Mouse (Mus musculus): Measurements from ENCODE around the gene Cphx3. TPM values are rescaled to one million over a fixed set of nuclear protein-coding genes. Genes with fewer than 3 reads are reported as not detected.
"Not testable (repeated sequence)": the region's sequence is repeated elsewhere in the genome, so short reads cannot be mapped to it uniquely, and the experiment has no call there.

The Cphx3 gene
- polyA plus RNA-seq, 1 experiment: not detected

DNA sequence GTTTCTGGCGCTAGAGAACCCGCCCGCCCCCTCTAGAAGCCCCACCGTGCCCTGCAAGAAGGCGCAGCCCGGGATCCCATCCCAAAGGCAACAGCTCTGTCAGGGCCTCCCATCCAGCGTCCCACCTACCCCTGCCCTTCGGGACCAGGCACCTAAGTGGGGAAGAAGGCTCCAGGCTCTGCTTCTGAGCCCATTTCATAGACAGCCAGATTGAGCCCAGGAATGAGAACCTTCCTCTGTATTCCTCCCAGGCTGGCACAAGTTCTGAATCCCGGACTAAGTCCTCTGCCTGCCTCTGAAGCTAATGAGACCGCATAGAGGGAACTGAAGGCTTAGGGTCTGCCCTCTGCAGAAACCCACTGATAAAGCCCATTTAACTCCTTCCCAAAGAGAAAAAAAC lies 100.3 kb downstream of the Cphx3 start, which contains the start of gene Plac9b:
Gene Plac9b (minus strand): TSS at position 101 of the 400 bp plus-strand sequence.
- not testable (repeated sequence) for H3K4me1 ChIP-seq (ENCODE audit: control insufficient read depth, insufficient read depth, low read length); H3K4me3 ChIP-seq (ENCODE audit: control insufficient read depth, low read depth, low read length); H3K27me3 ChIP-seq (ENCODE audit: control insufficient read depth, insufficient read depth, low read length); H3K27ac ChIP-seq (ENCODE audit: control insufficient read depth, insufficient read depth, low read depth, low read length); H3K36me3 ChIP-seq (ENCODE audit: control insufficient read depth, insufficient read depth, low read length)

DNA sequence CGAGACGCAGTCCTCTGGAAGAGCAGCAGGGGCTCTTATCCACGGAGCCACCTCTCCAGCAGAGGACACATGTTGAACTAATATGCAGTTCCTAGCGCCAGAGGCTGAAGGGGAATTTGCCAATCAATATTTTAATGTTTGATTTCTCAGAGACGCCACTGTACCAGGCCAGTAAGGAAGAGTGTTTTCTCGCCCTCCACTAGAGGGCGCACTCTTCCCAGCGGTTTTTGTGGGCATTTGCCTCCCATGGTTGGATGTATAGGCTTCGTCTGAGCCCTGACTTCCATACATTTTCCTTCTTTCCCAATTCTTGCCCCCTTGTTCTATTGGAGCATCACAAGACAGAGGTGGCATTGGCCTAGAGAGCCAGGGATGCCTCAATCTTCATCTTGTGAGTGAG lies 104.5 kb downstream of the Cphx3 start:
- not testable (repeated sequence) for H3K27me3 ChIP-seq (ENCODE audit: control insufficient read depth, insufficient read depth, low read length); H3K4me3 ChIP-seq (ENCODE audit: control insufficient read depth, low read depth, low read length); H3K36me3 ChIP-seq (ENCODE audit: control insufficient read depth, insufficient read depth, low read length); H3K27ac ChIP-seq (ENCODE audit: control insufficient read depth, insufficient read depth, low read depth, low read length); H3K4me1 ChIP-seq (ENCODE audit: control insufficient read depth, insufficient read depth, low read length)

- not testable (repeated sequence) for H3K36me3 ChIP-seq (ENCODE audit: control insufficient read depth, insufficient read depth, low read length); H3K4me3 ChIP-seq (ENCODE audit: control insufficient read depth, low read depth, low read length); H3K27me3 ChIP-seq (ENCODE audit: control insufficient read depth, insufficient read depth, low read length); H3K4me1 ChIP-seq (ENCODE audit: control insufficient read depth, insufficient read depth, low read length); H3K27ac ChIP-seq (ENCODE audit: control insufficient read depth, insufficient read depth, low read depth, low read length)
Observed at GRCm38 (mm10) chr14:26188361-26188760, 106.3 kb downstream of the Cphx3 start.

DNA sequence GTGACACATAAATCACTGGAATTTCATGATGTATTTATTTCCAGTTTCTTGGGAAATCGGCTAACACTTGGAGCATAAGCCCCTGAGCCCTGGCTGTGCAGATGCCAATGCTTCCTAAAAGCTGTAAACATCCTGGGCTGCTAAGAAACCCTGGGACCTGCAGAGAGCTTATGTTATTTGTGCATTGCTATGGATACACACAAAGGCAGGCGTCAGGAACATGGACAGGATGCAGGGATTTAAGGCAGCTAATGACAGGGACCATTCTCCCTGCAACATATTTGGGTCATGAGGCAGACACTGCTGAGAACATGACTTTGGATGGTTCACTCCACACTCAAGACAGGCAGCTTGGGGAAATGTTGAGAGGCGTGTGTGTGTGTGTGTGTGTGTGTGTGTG lies 115.8 kb downstream of the Cphx3 start:
- H3K4me3 ChIP-seq (ENCODE audit: control insufficient read depth, low read depth, low read length); H3K27me3 ChIP-seq (ENCODE audit: control insufficient read depth, insufficient read depth, low read length); H3K4me1 ChIP-seq (ENCODE audit: control insufficient read depth, insufficient read depth, low read length); H3K36me3 ChIP-seq (ENCODE audit: control insufficient read depth, insufficient read depth, low read length); H3K27ac ChIP-seq (ENCODE audit: control insufficient read depth, insufficient read depth, low read depth, low read length): not testable (repeated sequence)

DNA sequence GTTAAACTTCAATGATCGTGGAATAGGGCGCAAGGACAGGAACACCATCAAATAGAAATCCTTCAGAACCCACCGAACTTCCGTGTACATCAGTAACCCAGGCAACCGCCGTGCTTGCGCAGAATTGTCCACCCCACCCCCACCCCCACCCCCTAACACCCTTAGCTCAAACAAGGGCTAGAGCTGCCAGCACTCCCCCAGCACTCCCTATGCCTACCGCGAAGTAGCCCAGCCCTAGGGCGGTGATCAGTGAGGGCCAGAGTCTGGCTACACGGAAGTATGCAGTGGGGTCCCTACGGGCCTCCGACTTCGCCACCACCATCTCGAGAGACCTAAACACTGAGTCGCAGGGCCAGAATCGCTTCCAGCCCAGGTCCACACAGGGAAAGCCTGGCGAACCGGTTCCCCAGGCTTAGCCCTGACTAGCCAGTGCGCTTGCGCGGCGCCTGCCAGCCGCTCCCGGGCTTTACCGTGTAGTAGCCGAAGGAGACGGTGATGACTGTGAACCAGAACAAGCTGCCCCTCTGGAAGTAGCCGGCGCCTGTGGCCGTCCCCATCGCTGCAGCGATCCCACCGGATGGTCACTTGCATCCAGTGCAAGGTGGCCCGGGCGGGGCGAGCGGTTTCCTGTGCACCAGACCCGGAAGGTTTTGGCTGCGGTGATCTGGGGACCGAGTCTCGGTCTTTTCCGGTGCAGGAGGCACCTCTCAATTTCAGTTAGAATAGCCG lies 124.3 kb downstream of the Cphx3 start:
- H3K4me3 ChIP-seq (ENCODE audit: control insufficient read depth, low read depth, low read length); H3K27me3 ChIP-seq (ENCODE audit: control insufficient read depth, insufficient read depth, low read length); H3K36me3 ChIP-seq (ENCODE audit: control insufficient read depth, insufficient read depth, low read length); H3K4me1 ChIP-seq (ENCODE audit: control insufficient read depth, insufficient read depth, low read length); H3K27ac ChIP-seq (ENCODE audit: control insufficient read depth, insufficient read depth, low read depth, low read length): not testable (repeated sequence)

GRCm38 (mm10) chr14:26206926-26207247 lies 124.8 kb downstream of the Cphx3 start, which contains the start of gene Tmem254b:
Tmem254b (minus strand) TSS chr14:26207041.
- H3K27ac ChIP-seq (ENCODE audit: control insufficient read depth, insufficient read depth, low read depth, low read length); H3K4me3 ChIP-seq (ENCODE audit: control insufficient read depth, low read depth, low read length); H3K4me1 ChIP-seq (ENCODE audit: control insufficient read depth, insufficient read depth, low read length); H3K36me3 ChIP-seq (ENCODE audit: control insufficient read depth, insufficient read depth, low read length); H3K27me3 ChIP-seq (ENCODE audit: control insufficient read depth, insufficient read depth, low read length): not testable (repeated sequence)

DNA sequence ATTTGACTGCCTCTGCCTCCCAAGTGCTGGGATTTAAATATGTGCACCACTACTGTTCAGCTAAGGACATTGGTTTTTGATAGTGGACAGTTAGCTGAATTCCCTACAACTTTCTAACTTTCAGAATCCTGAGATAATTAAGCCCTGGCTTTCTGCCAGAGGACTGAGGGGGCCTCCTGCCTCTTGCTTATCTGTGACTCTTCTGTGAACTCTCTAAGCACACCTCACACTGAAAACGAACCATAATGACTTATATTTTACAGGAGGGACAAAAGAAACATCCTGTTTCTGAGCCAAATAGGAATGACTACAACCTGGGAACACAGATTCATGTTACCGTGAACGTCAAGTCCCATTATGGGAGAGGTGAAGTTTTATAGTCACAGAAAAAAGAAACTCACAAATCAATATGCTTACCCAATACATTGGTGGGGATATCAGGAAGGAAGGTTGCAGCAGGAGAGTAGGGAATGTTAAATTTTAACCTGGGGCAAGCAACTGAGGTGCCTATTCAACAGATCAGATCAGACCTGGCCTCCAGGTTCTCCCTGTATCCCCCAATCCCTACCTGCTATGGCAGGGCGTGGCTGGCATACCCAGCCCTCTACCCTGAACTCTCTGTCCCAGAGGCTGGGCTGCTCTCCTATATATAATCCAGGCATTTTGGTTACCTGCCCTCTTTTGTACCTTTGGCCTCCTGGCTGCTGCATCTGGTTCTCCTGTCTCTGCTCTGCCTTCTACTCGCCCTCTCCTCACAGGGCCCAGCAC lies 134.3 kb downstream of the Cphx3 start:
- H3K4me3 ChIP-seq (ENCODE audit: control insufficient read depth, low read depth, low read length); H3K4me1 ChIP-seq (ENCODE audit: control insufficient read depth, insufficient read depth, low read length); H3K27me3 ChIP-seq (ENCODE audit: control insufficient read depth, insufficient read depth, low read length); H3K27ac ChIP-seq (ENCODE audit: control insufficient read depth, insufficient read depth, low read depth, low read length); H3K36me3 ChIP-seq (ENCODE audit: control insufficient read depth, insufficient read depth, low read length): not testable (repeated sequence)

DNA sequence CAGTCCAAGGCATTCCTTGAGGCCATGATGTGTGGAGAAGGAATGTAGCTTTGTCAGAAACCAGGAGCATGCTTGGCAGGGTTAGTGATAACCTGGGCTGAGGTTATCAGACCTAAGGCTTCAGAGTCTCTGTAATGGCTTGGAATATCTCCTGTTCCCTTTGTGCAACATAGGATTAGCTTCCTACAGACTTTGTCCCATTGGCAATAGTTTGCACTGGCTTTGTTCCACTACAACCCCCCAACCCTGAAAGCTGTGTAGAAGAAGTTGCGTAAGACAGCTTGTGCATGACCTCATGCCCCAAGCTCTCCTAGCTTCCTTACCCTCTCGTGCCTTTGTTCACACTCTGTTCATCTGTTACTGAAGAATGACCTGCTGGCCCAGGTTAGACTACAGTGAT lies 155.1 kb downstream of the Cphx3 start:
- H3K27ac ChIP-seq (ENCODE audit: control insufficient read depth, insufficient read depth, low read depth, low read length); H3K4me1 ChIP-seq (ENCODE audit: control insufficient read depth, insufficient read depth, low read length): not testable (repeated sequence)

DNA sequence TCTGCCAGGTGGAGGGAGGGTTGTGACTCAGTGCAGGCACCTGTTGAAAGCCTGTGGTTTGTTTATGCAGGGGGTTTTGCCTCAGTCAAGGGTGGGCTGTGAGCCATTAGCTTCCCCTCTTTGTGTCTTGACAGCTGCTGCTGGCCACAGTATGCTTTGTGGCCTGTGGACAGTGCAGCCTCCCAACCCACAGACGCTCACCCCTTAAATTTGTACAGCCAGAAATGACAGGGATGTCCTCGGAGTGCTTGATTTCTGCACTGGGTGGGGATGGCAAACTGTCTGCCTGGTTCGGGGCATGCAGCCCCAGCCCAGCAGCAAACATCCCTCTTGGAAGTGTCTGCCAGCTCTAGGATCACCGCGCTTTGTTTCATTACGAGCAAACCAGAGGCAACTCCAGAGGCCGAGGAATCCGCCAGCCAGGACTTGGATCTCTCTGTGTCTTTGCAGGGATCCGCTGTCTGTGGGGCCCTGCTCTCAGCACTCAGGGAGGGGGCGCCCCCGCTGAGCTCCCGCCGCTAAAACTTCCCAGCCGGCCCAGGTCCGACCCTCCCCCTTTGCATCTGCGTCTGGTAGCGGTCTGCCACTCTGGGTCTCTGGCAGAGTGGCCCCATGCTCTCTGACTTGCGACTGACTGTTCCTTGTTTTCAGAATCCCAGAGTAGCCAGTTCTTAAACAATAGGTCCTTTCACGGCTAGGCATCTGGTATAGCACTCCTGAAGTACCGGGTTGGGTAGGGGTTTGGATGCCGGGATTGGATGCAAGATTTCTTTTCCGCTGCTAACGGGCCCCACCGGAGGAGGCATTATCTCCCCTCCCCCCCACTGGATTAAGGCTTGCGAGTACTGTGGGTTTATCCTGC lies 175.9 kb downstream of the Cphx3 start, which contains the start of gene Duxbl3:
Gene Duxbl3 (plus strand): TSS at position 207 of the 862 bp plus-strand sequence.
- H3K27me3 ChIP-seq (ENCODE audit: control insufficient read depth, insufficient read depth, low read length); H3K4me3 ChIP-seq (ENCODE audit: control insufficient read depth, low read depth, low read length); H3K36me3 ChIP-seq (ENCODE audit: control insufficient read depth, insufficient read depth, low read length); H3K27ac ChIP-seq (ENCODE audit: control insufficient read depth, insufficient read depth, low read depth, low read length); H3K4me1 ChIP-seq (ENCODE audit: control insufficient read depth, insufficient read depth, low read length): not testable (repeated sequence)

More for the DNA sequence above, 155.1 kb downstream of the Cphx3 start:
- not testable (repeated sequence) for H3K4me3 ChIP-seq (ENCODE audit: control insufficient read depth, low read depth, low read length); H3K36me3 ChIP-seq (ENCODE audit: control insufficient read depth, insufficient read depth, low read length); H3K27me3 ChIP-seq (ENCODE audit: control insufficient read depth, insufficient read depth, low read length)

GRCm38 (mm10) chr14:26258729-26259128 lies 176.6 kb downstream of the Cphx3 start:
- not testable (repeated sequence) for H3K4me3 ChIP-seq (ENCODE audit: control insufficient read depth, low read depth, low read length); H3K27ac ChIP-seq (ENCODE audit: control insufficient read depth, insufficient read depth, low read depth, low read length); H3K27me3 ChIP-seq (ENCODE audit: control insufficient read depth, insufficient read depth, low read length); H3K36me3 ChIP-seq (ENCODE audit: control insufficient read depth, insufficient read depth, low read length); H3K4me1 ChIP-seq (ENCODE audit: control insufficient read depth, insufficient read depth, low read length)

Measured in testis, adult 2 months (tissue).